Mouse (Mus musculus) myocyte (in vitro differentiated cells): Measurements from ENCODE around the gene Mindy4.

ENCODE experiments used
- E2F4 ChIP-seq: IDR thresholded peaks from one replicate; pipeline ENCODE4 v1.6.1; 2011; ENCODE audit warnings: mild to moderate bottlenecking, control low read depth, moderate library complexity; ENCODE audit not compliant: insufficient read depth
- MAX ChIP-seq: IDR thresholded peaks from one replicate; pipeline ENCODE4 v1.6.1; 2011; ENCODE audit warnings: low read depth, mild to moderate bottlenecking, control low read depth
- POLR2A ChIP-seq: IDR thresholded peaks from one replicate; pipeline ENCODE4 v1.6.1; 2011; ENCODE audit warnings: low read depth, mild to moderate bottlenecking, control low read depth, moderate library complexity; ENCODE audit not compliant: insufficient read length
- TCF12 ChIP-seq: IDR thresholded peaks from one replicate; pipeline ENCODE4 v1.6.1; 2011; ENCODE audit warnings: mild to moderate bottlenecking, control low read depth; ENCODE audit not compliant: poor library complexity, insufficient read depth, severe bottlenecking
- USF1 ChIP-seq: IDR thresholded peaks from one replicate; pipeline ENCODE4 v1.6.1; 2011; ENCODE audit warnings: low read depth, mild to moderate bottlenecking, control low read depth, moderate library complexity

GRCm38 (mm10) chr6:55295325-55295724 is 92.1 kb downstream of the Mindy4 start:
- TF ChIP-seq POLR2A (no peak), TCF12 (no peak), MAX (no peak), E2F4 (no peak), USF1 (no peak)
